Mouse (Mus musculus) forebrain, embryonic 10.5 days (tissue): ENCODE results near the gene Hist1h1e. TPM values are rescaled to one million over a fixed set of nuclear protein-coding genes. Genes with fewer than 3 reads are reported as not detected.
"Not testable (repeated sequence)": the region's sequence is repeated elsewhere in the genome, so short reads cannot be mapped to it uniquely, and the experiment has no call there.

Source experiments
- DNase-seq: peaks from one replicate; pipeline ENCODE4 v3.0.0-alpha.2; 2017; ENCODE audit warnings: low spot score; ENCODE audit errors: extremely low spot score
- H3K27ac ChIP-seq: fragments of 300-500 bp; sonication (generic); 2 replicates; pipeline ENCODE4 v1.5.1; 2016; ENCODE audit warnings: mild to moderate bottlenecking
- H3K27me3 ChIP-seq: fragments of 300-500 bp; sonication (generic); 2 replicates; pipeline ENCODE4 v1.6.1; 2016; ENCODE audit warnings: mild to moderate bottlenecking; ENCODE audit not compliant: poor library complexity, severe bottlenecking
- H3K36me3 ChIP-seq: fragments of 300-500 bp; sonication (generic); replicated peaks from 2 replicates; pipeline ENCODE4 v1.6.1; 2016; ENCODE audit warnings: mild to moderate bottlenecking, moderate library complexity
- H3K4me1 ChIP-seq: fragments of 300-500 bp; sonication (generic); 2 replicates; pipeline ENCODE4 v1.6.1; 2016
- H3K4me3 ChIP-seq: fragments of 300-500 bp; sonication (generic); 2 replicates; pipeline ENCODE4 v1.5.1; 2016; ENCODE audit warnings: mild to moderate bottlenecking, moderate library complexity
- H3K9me3 ChIP-seq: fragments of 300-500 bp; sonication (generic); 2 replicates; pipeline ENCODE4 v1.6.1; 2016; ENCODE audit warnings: mild to moderate bottlenecking, moderate library complexity
- WGBS: fragments of 180-500 bp; shearing (Covaris S2); methylation state at CpG from one replicate; pipeline ENCODE4 v1.1.7; 2016; 5-methylcytosine and 5-hydroxymethylcytosine counted together
- microRNA-seq: library from miRNA; unstranded; fragments of <30 nt; microRNA quantifications from one replicate; pipeline ENCODE4, GENCODE M21; 2017
- polyA plus RNA-seq: library from polyadenylated mRNA; unstranded; fragments of >200 nt; fragmentation: Nextera tagmentation; extraction: Ambion mirVana; gene quantifications from 2 replicates; pipeline ENCODE4 v1.2.1, GENCODE M21; 2016

The Hist1h1e gene
- polyA plus RNA-seq, 1 experiment from 2014 or later, result 21.4 TPM

- DNase-seq, H3K36me3 ChIP-seq, H3K27me3 ChIP-seq, H3K9me3 ChIP-seq: not testable (repeated sequence)
- under 1% methylated on average over 15 of the region's 39 CpGs for WGBS
- peak overlapping the region; percentile 62 for H3K4me3 ChIP-seq
- peak overlapping the region; percentile 95 for H3K27ac ChIP-seq
- H3K4me1 ChIP-seq, result peaks cover 38% of the 10 kb centered on the region
These were observed 47.7 kb downstream of the Hist1h1e start for GRCm38 (mm10) chr13:23574546-23575170.

- under 1% methylated on average over 42 of the region's 42 CpGs for WGBS
- H3K9me3 ChIP-seq, H3K36me3 ChIP-seq, H3K27me3 ChIP-seq: not testable (repeated sequence)
- peak; percentile 90 for DNase-seq
- H3K27ac ChIP-seq, result peak within 1 kb of the TSS; percentile 95
- H3K4me1 ChIP-seq, result peaks cover 42% of the 10 kb centered on the region
- H3K4me3 ChIP-seq, result peak within 1 kb of the TSS; percentile 62
These were observed 48.3 kb downstream of the Hist1h1e start, which contains the start of the genes Hist1h2bf and Hist1h2ad for GRCm38 (mm10) chr13:23573898-23574524. TSS of gene Hist1h2bf (minus strand) at chr13:23574196. TSS of gene Hist1h2ad (plus strand) at chr13:23574381.

GRCm38 (mm10) chr13:23573034-23573897 lies 49.1 kb downstream of the Hist1h1e start:
- Histone ChIP-seq H3K4me1 (peaks cover 42% of the 10 kb centered on the region), H3K4me3 (peak overlapping the region; percentile 55), H3K27ac (peak overlapping the region; percentile 93)
- not testable (repeated sequence) for H3K36me3 ChIP-seq, H3K27me3 ChIP-seq, H3K9me3 ChIP-seq
- WGBS, result 12% methylated on average over 20 of the region's 20 CpGs
- DNase-seq, result peak; percentile 21

GRCm38 (mm10) chr13:23572218-23573033 lies 49.9 kb downstream of the Hist1h1e start:
- H3K36me3 ChIP-seq, result no peaks in the 10 kb centered on the region
- 43% methylated on average over 2 of the region's 2 CpGs for WGBS

GRCm38 (mm10) chr13:23571504-23572217 lies 50.7 kb downstream of the Hist1h1e start:
- H3K9me3 ChIP-seq, H3K27me3 ChIP-seq, H3K36me3 ChIP-seq: not testable (repeated sequence)
- peak overlapping the region; percentile 98 for H3K27ac ChIP-seq
- peaks cover 33% of the 10 kb centered on the region for H3K4me1 ChIP-seq
- peak overlapping the region; percentile 55 for H3K4me3 ChIP-seq
- WGBS, result under 1% methylated on average over 13 of the region's 34 CpGs
- DNase-seq, result peak; percentile 20

More at GRCm38 (mm10) chr13:23572218-23573033, 49.9 kb downstream of the Hist1h1e start:
- DNase-seq, result no peak
- peak overlapping the region; percentile 55 for H3K4me3 ChIP-seq
- H3K27me3 ChIP-seq, result no peaks in the 10 kb centered on the region
- peak overlapping the region; percentile 93 for H3K27ac ChIP-seq
- peaks cover 40% of the 10 kb centered on the region for H3K4me1 ChIP-seq
- H3K9me3 ChIP-seq, result no peaks in the 10 kb centered on the region

GRCm38 (mm10) chr13:23571022-23571503 lies 51.3 kb downstream of the Hist1h1e start, which contains the start of the genes Hist1h2ae and Hist1h2bg:
TSS of gene Hist1h2ae (minus strand) at chr13:23571220.
TSS of gene Hist1h2bg (plus strand) at chr13:23571396.
- H3K36me3 ChIP-seq, result no peaks in the 10 kb centered on the region
- H3K4me3 ChIP-seq, result peak within 1 kb of the TSS; percentile 55
- peaks cover 27% of the 10 kb centered on the region for H3K4me1 ChIP-seq
- WGBS, result under 1% methylated on average over 18 of the region's 18 CpGs
- H3K27ac ChIP-seq, result peak within 1 kb of the TSS; percentile 98
- H3K27me3 ChIP-seq, result no peaks in the 10 kb centered on the region
- H3K9me3 ChIP-seq, result no peaks in the 10 kb centered on the region
- DNase-seq, result peak; percentile 72

Small RNA genes within 50 kb of the gene (microRNA-seq; reads per million reads assigned to microRNA genes)
- gene Gm44359, result not detected
- not detected for gene Gm44394

Other genes with a start within 250 kb of the Hist1h1e start
- 15.3 and 15.5 TPM in 2 replicates for gene Abt1, start 198.7 kb downstream of the Hist1h1e start, polyA plus RNA-seq
- 0.09 TPM in 1 of 2 replicates, not detected in the other for gene Btn1a1, start 156.7 kb downstream of the Hist1h1e start, polyA plus RNA-seq
- gene Btn2a2, start 133.7 kb downstream of the Hist1h1e start, polyA plus RNA-seq, result 0.52 and 0.54 TPM in 2 replicates
- gene Hist1h4h, start 91.5 kb downstream of the Hist1h1e start, polyA plus RNA-seq, result 3.8 and 4.0 TPM in 2 replicates
- 6.7 and 9.5 TPM in 2 replicates for gene Hist1h2af, start 88.7 kb downstream of the Hist1h1e start, polyA plus RNA-seq
- 6.3 and 8.1 TPM in 2 replicates for gene Hist1h3g, start 87.1 kb downstream of the Hist1h1e start, polyA plus RNA-seq
- 0.74 and 0.79 TPM in 2 replicates for gene Hist1h2bh, start 79.2 kb downstream of the Hist1h1e start, polyA plus RNA-seq
- gene Hist1h3f, start 78.5 kb downstream of the Hist1h1e start, polyA plus RNA-seq, result 1.00 and 1.7 TPM in 2 replicates
- gene Hist1h4f, start 70.9 kb downstream of the Hist1h1e start, polyA plus RNA-seq, result 0.53 and 0.60 TPM in 2 replicates
- gene Hist1h1d, start 69.3 kb downstream of the Hist1h1e start, polyA plus RNA-seq, result 0.58 and 0.60 TPM in 2 replicates
- gene Hist1h3e, start 60.2 kb downstream of the Hist1h1e start, polyA plus RNA-seq, result 6.1 and 6.7 TPM in 2 replicates
- 102 and 105 TPM in 2 replicates for gene Hist1h2ae, start 51.3 kb downstream of the Hist1h1e start, polyA plus RNA-seq
- 6.4 and 6.7 TPM in 2 replicates for gene Hist1h2bg, start 51.2 kb downstream of the Hist1h1e start, polyA plus RNA-seq
- 5.8 and 6.9 TPM in 2 replicates for gene Hist1h2bf, start 48.4 kb downstream of the Hist1h1e start, polyA plus RNA-seq
- 1.5 TPM in 2 replicates for gene Hist1h2ad, start 48.2 kb downstream of the Hist1h1e start, polyA plus RNA-seq
- 7.1 and 7.2 TPM in 2 replicates for gene Hist1h3d, start 46.8 kb downstream of the Hist1h1e start, polyA plus RNA-seq
- 112 and 119 TPM in 2 replicates for gene Hist1h4d, start 41.0 kb downstream of the Hist1h1e start, polyA plus RNA-seq
- gene Hist1h2be, start 1.4 kb downstream of the Hist1h1e start, polyA plus RNA-seq, result 3.2 and 3.6 TPM in 2 replicates
- gene Hist1h2ac, start 61.4 kb upstream of the Hist1h1e start, polyA plus RNA-seq, result 1.00 and 1.1 TPM in 2 replicates
- gene Hist1h2bc, start 61.6 kb upstream of the Hist1h1e start, polyA plus RNA-seq, result 17.2 and 19.3 TPM in 2 replicates
- not detected in 2 replicates for gene Hist1h1t, start 73.3 kb upstream of the Hist1h1e start, polyA plus RNA-seq
- gene Hist1h4c, start 75.9 kb upstream of the Hist1h1e start, polyA plus RNA-seq, result 4.5 and 5.9 TPM in 2 replicates
- gene Hfe, start 88.3 kb upstream of the Hist1h1e start, polyA plus RNA-seq, result 1.3 and 1.5 TPM in 2 replicates
- 9.4 and 10.7 TPM in 2 replicates for gene Hist1h1c, start 116.2 kb upstream of the Hist1h1e start, polyA plus RNA-seq
- gene Hist1h3c, start 123.0 kb upstream of the Hist1h1e start, polyA plus RNA-seq, result 7.7 and 9.0 TPM in 2 replicates
- 2.3 and 2.7 TPM in 2 replicates for gene Hist1h2bb, start 124.2 kb upstream of the Hist1h1e start, polyA plus RNA-seq
- gene Hist1h2ab, start 128.6 kb upstream of the Hist1h1e start, polyA plus RNA-seq, result 49.5 and 50.4 TPM in 2 replicates
- gene Hist1h3b, start 129.7 kb upstream of the Hist1h1e start, polyA plus RNA-seq, result 9.1 and 9.5 TPM in 2 replicates
- gene Hist1h4b, start 134.5 kb upstream of the Hist1h1e start, polyA plus RNA-seq, result 2.5 and 4.5 TPM in 2 replicates
- gene Hist1h4a, start 138.7 kb upstream of the Hist1h1e start, polyA plus RNA-seq, result 0.69 TPM in 1 of 2 replicates, not detected in the other
- gene Hist1h3a, start 139.8 kb upstream of the Hist1h1e start, polyA plus RNA-seq, result 2.2 and 3.6 TPM in 2 replicates
- gene Hist1h1a, start 141.1 kb upstream of the Hist1h1e start, polyA plus RNA-seq, result 2.6 and 3.3 TPM in 2 replicates
- gene Trim38, start 147.4 kb upstream of the Hist1h1e start, polyA plus RNA-seq, result 0.10 and 0.12 TPM in 2 replicates
- not detected in 2 replicates for gene Slc17a2, start 184.4 kb upstream of the Hist1h1e start, polyA plus RNA-seq
- not detected in 2 replicates for gene Slc17a3, start 216.9 kb upstream of the Hist1h1e start, polyA plus RNA-seq
- not detected in 2 replicates for gene Slc17a1, start 245.2 kb upstream of the Hist1h1e start, polyA plus RNA-seq